In genomic region chr5:107807496-107807895, GRCm38 (mm10) we compare ENCODE assay signal across 18 mouse cellular contexts. TPM values are rescaled to one million over a fixed set of nuclear protein-coding genes. Genes with fewer than 3 reads are reported as not detected.
A peak's percentile ranks its signal among the peaks of the same experiment; 100 is the strongest.
DNase-seq lines count a peak whose midpoint lies in the region; ATAC-seq and TF ChIP-seq lines count a peak whose summit lies in the region.
"Had no signal": no experiment of that assay in that cellular context is flagged by ENCODE, and none has a peak within 500 bp of the region (broad histone marks: within the 10 kb centered on the region; RNA-seq: fewer than 3 reads in every experiment).

No protein-coding gene starts in this region.

- peak; percentile 52 to 59 for DNase-seq in heart, adult 18-20 months
- no peak for DNase-seq in heart, postnatal 25 days (ENCODE audit: low spot score)
- DNase-seq in lung, embryonic 14.5 days: peak; percentile 83
- no peak for DNase-seq in lung, adult 2 months
- DNase-seq in heart, postnatal 14 days: peak; percentile 46 to 61
- DNase-seq in thymus, postnatal 14 days: no peak
- DNase-seq in thymus, postnatal 10 days (ENCODE audit: low spot score in 2 of 2): no peak
- no peak for DNase-seq in c-Kit-positive CD71-positive TER-119-positive erythroid progenitor cells, embryonic 14.5 days (ENCODE audit: low spot score)
- DNase-seq: cerebellum, adult 11-12 months; kidney, adult 9 months; layer of hippocampus, postnatal 36 days had no signal

- no peak overlapping the region for H3K9ac ChIP-seq in lung, embryonic 14.5 days
- H3K9ac ChIP-seq: limb, embryonic 13.5 days; lung, embryonic 15.5 days; midbrain, embryonic 15.5 days; neural tube, embryonic 13.5 days had no signal

- H3K4me2 ChIP-seq in lung, embryonic 14.5 days: no peak overlapping the region
- H3K4me2 ChIP-seq: limb, embryonic 13.5 days; lung, embryonic 15.5 days; midbrain, embryonic 15.5 days; neural tube, embryonic 13.5 days had no signal

- no peaks in the 10 kb centered on the region for H3K4me1 ChIP-seq in lung, embryonic 14.5 days (ENCODE audit: insufficient read depth)
- no peaks in the 10 kb centered on the region for H3K4me1 ChIP-seq in lung, adult 2 months (ENCODE audit: control insufficient read depth, insufficient read depth, low read length)
- H3K4me1 ChIP-seq: hindbrain, embryonic 10.5 days; limb, embryonic 13.5 days; lung, embryonic 15.5 days; midbrain, embryonic 15.5 days; neural tube, embryonic 13.5 days had no signal

- no peak overlapping the region for H3K4me3 ChIP-seq in lung, embryonic 14.5 days (ENCODE audit: low read depth, low read length)
- no peak overlapping the region for H3K4me3 ChIP-seq in lung, adult 2 months (replicated peaks; ENCODE audit: extremely low read depth, low read depth, low read length)
- H3K4me3 ChIP-seq: hindbrain, embryonic 10.5 days; limb, embryonic 13.5 days; lung, embryonic 15.5 days; midbrain, embryonic 15.5 days; neural tube, embryonic 13.5 days had no signal

- TF ChIP-seq POLR2A in lung, adult 2 months (IDR thresholded peaks at IDR 0.05; ENCODE audit: borderline replicate concordance, extremely low read depth, low read depth, low read length): no peak

- H3K9me3 ChIP-seq in lung, embryonic 14.5 days (ENCODE audit: low read depth, low read length): no peaks in the 10 kb centered on the region
- H3K9me3 ChIP-seq: G1E; hindbrain, embryonic 10.5 days; limb, embryonic 13.5 days; lung, embryonic 15.5 days; midbrain, embryonic 15.5 days; neural tube, embryonic 13.5 days had no signal

- H3K27me3 ChIP-seq in lung, embryonic 14.5 days (ENCODE audit: insufficient read depth, low read length): no peaks in the 10 kb centered on the region
- H3K27me3 ChIP-seq: limb, embryonic 13.5 days; lung, embryonic 15.5 days; midbrain, embryonic 15.5 days; neural tube, embryonic 13.5 days had no signal

- no peak for TF ChIP-seq CTCF in lung, embryonic 14.5 days (IDR thresholded peaks at IDR 0.05; ENCODE audit: low read depth)
- TF ChIP-seq CTCF in lung, adult 2 months (IDR thresholded peaks at IDR 0.05; ENCODE audit: insufficient read depth, low read length): no peak

- no peak for ATAC-seq in lung, embryonic 14.5 days (ENCODE audit: insufficient read depth)
- ATAC-seq: midbrain, embryonic 15.5 days had no signal

- intact Hi-C loops in heart, postnatal 25 days (cut with DNase I): no loop called here
- intact Hi-C loops in heart, postnatal 14 days (cut with DNase I): no loop called here

- 58% methylated on average over 4 of the region's 4 CpGs for WGBS in lung, embryonic 14.5 days
- 74% methylated on average over 4 of the region's 4 CpGs for WGBS in lung, adult 2 months

- no peak overlapping the region for H3K27ac ChIP-seq in lung, embryonic 14.5 days (ENCODE audit: low read depth)
- H3K27ac ChIP-seq: hindbrain, embryonic 10.5 days; limb, embryonic 13.5 days; lung, embryonic 15.5 days; midbrain, embryonic 15.5 days; neural tube, embryonic 13.5 days had no signal

- H3K36me3 ChIP-seq in lung, embryonic 14.5 days (ENCODE audit: insufficient read depth): peaks cover 18% of the 10 kb centered on the region; the same call in 1 of the 2 replicates
- H3K36me3 ChIP-seq: midbrain, embryonic 15.5 days had no signal

RNA-seq across cellular contexts. Expression of gene Ube2d2b, which starts 22.4 kb away (rescaled TPM):
- total RNA-seq in heart, adult 18-20 months (2021): not detected
- total RNA-seq in heart, postnatal 25 days (2021): not detected
- 0.11 and 0.50 TPM in 2 replicates for polyA plus RNA-seq in lung, embryonic 14.5 days (2014; fragmentation: Nextera tagmentation; extraction: Ambion mirVana)
- polyA plus RNA-seq in lung, adult 2 months (2012; rRNA removed): not detected in 2 replicates
- not detected for total RNA-seq in heart, postnatal 14 days (2021)
- total RNA-seq: adrenal gland, postnatal 4 days; layer of hippocampus, postnatal 36 days had no signal
- polyA plus RNA-seq: G1E; neural tube, embryonic 13.5 days had no signal

Comparison
In these comparisons a context has a peak if more than half of its experiments do, and no peak if none do; other contexts are left out.
1. DNase-seq: peak in heart, adult 18-20 months (2 of 2), lung, embryonic 14.5 days (single experiment) and heart, postnatal 14 days (2 of 2); none in heart, postnatal 25 days (single experiment), lung, adult 2 months (single experiment), thymus, postnatal 14 days (single experiment), thymus, postnatal 10 days (0 of 2) and c-Kit-positive CD71-positive TER-119-positive erythroid progenitor cells, embryonic 14.5 days (single experiment).